Mouse (Mus musculus): Measurements from ENCODE around the gene Psmb10.

DNA sequence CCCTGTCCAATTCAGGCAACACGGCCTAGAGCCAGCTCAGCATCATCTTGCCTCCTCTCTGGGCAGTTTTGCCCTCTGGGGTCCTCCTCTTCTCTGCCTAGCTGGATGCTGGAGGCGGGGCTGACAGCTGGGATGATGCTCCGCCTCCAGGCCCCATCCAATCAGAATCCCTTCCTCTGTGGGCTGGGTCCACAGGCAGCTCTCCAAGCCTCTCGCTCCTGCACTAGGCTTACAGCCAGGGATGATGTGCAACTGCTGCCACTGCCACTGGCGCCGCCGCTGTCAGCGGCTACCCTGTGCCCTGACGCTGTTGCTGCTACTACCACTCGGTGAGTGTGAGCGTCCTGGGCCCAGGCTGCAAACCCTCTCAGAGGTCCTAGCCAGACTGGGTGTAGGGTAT is 44.9 kb downstream of the Psmb10 start, which contains the start of gene Nrn1l:
- TF ChIP-seq CTCF (IDR thresholded peaks at IDR 0.05; ENCODE audit: low read depth), result no peak
- TF ChIP-seq EP300 (IDR thresholded peaks at IDR 0.05; ENCODE audit: low read depth), result no peak
